Mouse (Mus musculus): ENCODE measurements around the gene Grb14.

Gene Grb14

GRCm38 (mm10) chr2:64973819-64974441, 50.9 kb downstream of the Grb14 start:
- DNase-seq, result no peak

- no peak for DNase-seq
Observed at GRCm38 (mm10) chr2:64973125-64973524, 51.7 kb downstream of the Grb14 start.

- DNase-seq, result no peak
Observed at GRCm38 (mm10) chr2:64971828-64972227, 53.0 kb downstream of the Grb14 start.

GRCm38 (mm10) chr2:64970992-64971391, 53.8 kb downstream of the Grb14 start:
- no peak for DNase-seq

- DNase-seq, result no peak
Observed at GRCm38 (mm10) chr2:64966893-64967444, 57.8 kb downstream of the Grb14 start.

GRCm38 (mm10) chr2:64966323-64966722, 58.5 kb downstream of the Grb14 start:
- DNase-seq, result no peak

GRCm38 (mm10) chr2:64965227-64965864, 59.4 kb downstream of the Grb14 start:
- DNase-seq, result no peak

GRCm38 (mm10) chr2:64962196-64962595, 62.6 kb downstream of the Grb14 start:
- no peak for DNase-seq

- DNase-seq, result no peak
Observed at GRCm38 (mm10) chr2:64961381-64961780, 63.4 kb downstream of the Grb14 start.

GRCm38 (mm10) chr2:64959657-64960056, 65.1 kb downstream of the Grb14 start:
- no peak for DNase-seq

- no peak for DNase-seq
Observed at GRCm38 (mm10) chr2:64955441-64955840, 69.3 kb downstream of the Grb14 start.

GRCm38 (mm10) chr2:64949210-64949609, 75.6 kb downstream of the Grb14 start:
- DNase-seq, result no peak

GRCm38 (mm10) chr2:64948418-64949169, 76.2 kb downstream of the Grb14 start:
- DNase-seq, result no peak

- no peak for DNase-seq
Observed at GRCm38 (mm10) chr2:64947484-64947883, 77.3 kb downstream of the Grb14 start.

GRCm38 (mm10) chr2:64920879-64921278, 103.9 kb downstream of the Grb14 start:
- DNase-seq, result no peak

- DNase-seq, result no peak
Observed at GRCm38 (mm10) chr2:64915448-64915847, 109.3 kb downstream of the Grb14 start.

GRCm38 (mm10) chr2:64904877-64905276, 119.9 kb downstream of the Grb14 start:
- no peak for DNase-seq

- no peak for DNase-seq
Observed at GRCm38 (mm10) chr2:64897844-64898243, 126.9 kb downstream of the Grb14 start.

GRCm38 (mm10) chr2:64893233-64893632, 131.6 kb downstream of the Grb14 start:
- no peak for DNase-seq

- DNase-seq, result no peak
Observed at GRCm38 (mm10) chr2:64887098-64887757, 137.6 kb downstream of the Grb14 start.

- no peak for DNase-seq
Observed at GRCm38 (mm10) chr2:64885696-64886095, 139.1 kb downstream of the Grb14 start.

GRCm38 (mm10) chr2:64878275-64878674, 146.5 kb downstream of the Grb14 start:
- no peak for DNase-seq

Measured in spleen, adult 18-20 months (tissue).